Mouse (Mus musculus): ENCODE measurements around the gene 1520401A03Rik. TPM values are rescaled to one million over a fixed set of nuclear protein-coding genes. Genes with fewer than 3 reads are reported as not detected.

1520401A03Rik gene
- polyA plus RNA-seq, 1 experiment from 2014 or later, result not detected

GRCm38 (mm10) chr17:23745301-23746251 lies 23.0 kb upstream of the 1520401A03Rik start, which contains the start of gene Kremen2:
Kremen2 (minus strand) TSS chr17:23745833.
- Histone ChIP-seq H3K9me3 (ENCODE audit: control insufficient read depth, low read length) (no peaks in the 10 kb centered on the region), H3K27ac (ENCODE audit: low read length) (no peak within 1 kb of the TSS), H3K36me3 (ENCODE audit: control insufficient read depth, insufficient read depth, low read length) (no peaks in the 10 kb centered on the region), H3K4me2 (ENCODE audit: low read depth, low read length) (peak within 1 kb of the TSS; percentile 65), H3K4me3 (ENCODE audit: low read length) (peak within 1 kb of the TSS; percentile 42), H3K27me3 (replicated peaks; ENCODE audit: control insufficient read depth, insufficient read depth, low read length) (peaks cover 55% of the 10 kb centered on the region), H3K4me1 (ENCODE audit: control insufficient read depth, insufficient read depth, low read length) (peaks cover 28% of the 10 kb centered on the region), H3K9ac (ENCODE audit: low read depth, low read length) (peak within 1 kb of the TSS; percentile 56)
- ATAC-seq, result no peak
- under 1% methylated on average over 37 of the region's 45 CpGs for WGBS

- peaks cover 55% of the 10 kb centered on the region for H3K27me3 ChIP-seq (replicated peaks; ENCODE audit: control insufficient read depth, insufficient read depth, low read length)
- no peak overlapping the region for H3K27ac ChIP-seq (ENCODE audit: low read length)
- H3K36me3 ChIP-seq (ENCODE audit: control insufficient read depth, insufficient read depth, low read length), result no peaks in the 10 kb centered on the region
- H3K4me1 ChIP-seq (ENCODE audit: control insufficient read depth, insufficient read depth, low read length), result peaks cover 32% of the 10 kb centered on the region
- H3K9ac ChIP-seq (ENCODE audit: low read depth, low read length), result no peak overlapping the region
- peak overlapping the region; percentile 65 for H3K4me2 ChIP-seq (ENCODE audit: low read depth, low read length)
- WGBS, result 6% methylated on average over 14 of the region's 14 CpGs
- H3K4me3 ChIP-seq (ENCODE audit: low read length), result no peak overlapping the region
- H3K9me3 ChIP-seq (ENCODE audit: control insufficient read depth, low read length), result no peaks in the 10 kb centered on the region
- no peak for ATAC-seq
Observed at GRCm38 (mm10) chr17:23744651-23745050, 22.1 kb upstream of the 1520401A03Rik start.

- no peaks in the 10 kb centered on the region for H3K9me3 ChIP-seq (ENCODE audit: control insufficient read depth, low read length)
- peaks cover 37% of the 10 kb centered on the region for H3K4me1 ChIP-seq (ENCODE audit: control insufficient read depth, insufficient read depth, low read length)
- 30% methylated on average over 8 of the region's 8 CpGs for WGBS
- peaks cover 55% of the 10 kb centered on the region for H3K27me3 ChIP-seq (replicated peaks; ENCODE audit: control insufficient read depth, insufficient read depth, low read length)
- H3K4me3 ChIP-seq (ENCODE audit: low read length), result no peak overlapping the region
- ATAC-seq, result no peak
- H3K4me2 ChIP-seq (ENCODE audit: low read depth, low read length), result no peak overlapping the region
- H3K36me3 ChIP-seq (ENCODE audit: control insufficient read depth, insufficient read depth, low read length), result no peaks in the 10 kb centered on the region
- no peak overlapping the region for H3K27ac ChIP-seq (ENCODE audit: low read length)
- no peak overlapping the region for H3K9ac ChIP-seq (ENCODE audit: low read depth, low read length)
Observed at GRCm38 (mm10) chr17:23744076-23744475, 21.5 kb upstream of the 1520401A03Rik start.

- H3K27me3 ChIP-seq (replicated peaks; ENCODE audit: control insufficient read depth, insufficient read depth, low read length), result peaks cover 55% of the 10 kb centered on the region
- no peak overlapping the region for H3K27ac ChIP-seq (ENCODE audit: low read length)
- H3K9ac ChIP-seq (ENCODE audit: low read depth, low read length), result peak overlapping the region; percentile 48; the same call in 1 of the 2 replicates
- no peaks in the 10 kb centered on the region for H3K36me3 ChIP-seq (ENCODE audit: control insufficient read depth, insufficient read depth, low read length)
- no peak for ATAC-seq
- H3K4me3 ChIP-seq (ENCODE audit: low read length), result no peak overlapping the region
- 60% methylated on average over 12 of the region's 12 CpGs for WGBS
- H3K4me2 ChIP-seq (ENCODE audit: low read depth, low read length), result peak overlapping the region; percentile 46; the same call in 1 of the 2 replicates
- peaks cover 38% of the 10 kb centered on the region for H3K4me1 ChIP-seq (ENCODE audit: control insufficient read depth, insufficient read depth, low read length)
- no peaks in the 10 kb centered on the region for H3K9me3 ChIP-seq (ENCODE audit: control insufficient read depth, low read length)
Observed at GRCm38 (mm10) chr17:23742941-23743340, 20.4 kb upstream of the 1520401A03Rik start.

- Histone ChIP-seq H3K27ac (ENCODE audit: low read length) (no peak overlapping the region), H3K4me2 (ENCODE audit: low read depth, low read length) (peak overlapping the region; percentile 46), H3K36me3 (ENCODE audit: control insufficient read depth, insufficient read depth, low read length) (no peaks in the 10 kb centered on the region; the same call in 1 of the 2 replicates), H3K4me3 (ENCODE audit: low read length) (peak overlapping the region; percentile 25), H3K4me1 (ENCODE audit: control insufficient read depth, insufficient read depth, low read length) (peaks cover 38% of the 10 kb centered on the region), H3K9ac (ENCODE audit: low read depth, low read length) (peak overlapping the region; percentile 48; the same call in 1 of the 2 replicates), H3K27me3 (replicated peaks; ENCODE audit: control insufficient read depth, insufficient read depth, low read length) (peaks cover 55% of the 10 kb centered on the region), H3K9me3 (ENCODE audit: control insufficient read depth, low read length) (no peaks in the 10 kb centered on the region)
- 6% methylated on average over 44 of the region's 44 CpGs for WGBS
- ATAC-seq, result no peak
Observed at GRCm38 (mm10) chr17:23742210-23742793, 19.7 kb upstream of the 1520401A03Rik start.

GRCm38 (mm10) chr17:23741359-23742209 lies 19.0 kb upstream of the 1520401A03Rik start:
- Histone ChIP-seq H3K4me1 (ENCODE audit: control insufficient read depth, insufficient read depth, low read length) (peaks cover 38% of the 10 kb centered on the region), H3K4me3 (ENCODE audit: low read length) (no peak overlapping the region), H3K27ac (ENCODE audit: low read length) (no peak overlapping the region), H3K9ac (ENCODE audit: low read depth, low read length) (no peak overlapping the region), H3K36me3 (ENCODE audit: control insufficient read depth, insufficient read depth, low read length) (no peaks in the 10 kb centered on the region; the same call in 1 of the 2 replicates), H3K27me3 (replicated peaks; ENCODE audit: control insufficient read depth, insufficient read depth, low read length) (peaks cover 50% of the 10 kb centered on the region), H3K4me2 (ENCODE audit: low read depth, low read length) (no peak overlapping the region), H3K9me3 (ENCODE audit: control insufficient read depth, low read length) (no peaks in the 10 kb centered on the region)
- ATAC-seq, result no peak
- 44% methylated on average over 38 of the region's 38 CpGs for WGBS

- Histone ChIP-seq H3K27me3 (replicated peaks; ENCODE audit: control insufficient read depth, insufficient read depth, low read length) (peaks cover 44% of the 10 kb centered on the region), H3K4me1 (ENCODE audit: control insufficient read depth, insufficient read depth, low read length) (peaks cover 32% of the 10 kb centered on the region)
- WGBS, result 8% methylated on average over 13 of the region's 13 CpGs
Observed at GRCm38 (mm10) chr17:23740598-23741021, 18.0 kb upstream of the 1520401A03Rik start, which contains the start of gene Paqr4. Paqr4 (minus strand) TSS chr17:23740867.

GRCm38 (mm10) chr17:23740136-23740584 lies 17.6 kb upstream of the 1520401A03Rik start:
- under 1% methylated on average over 42 of the region's 46 CpGs for WGBS
- peak overlapping the region; percentile 30 for H3K27ac ChIP-seq (ENCODE audit: low read length)
- peaks cover 27% of the 10 kb centered on the region for H3K4me1 ChIP-seq (ENCODE audit: control insufficient read depth, insufficient read depth, low read length)
- H3K36me3 ChIP-seq (ENCODE audit: control insufficient read depth, insufficient read depth, low read length), result no peaks in the 10 kb centered on the region; the same call in 1 of the 2 replicates
- ATAC-seq, result peak; percentile 87
- H3K9me3 ChIP-seq (ENCODE audit: control insufficient read depth, low read length), result no peaks in the 10 kb centered on the region
- peak overlapping the region; percentile 68 for H3K4me3 ChIP-seq (ENCODE audit: low read length)
- H3K27me3 ChIP-seq (replicated peaks; ENCODE audit: control insufficient read depth, insufficient read depth, low read length), result peaks cover 42% of the 10 kb centered on the region
- peak overlapping the region; percentile 97 for H3K4me2 ChIP-seq (ENCODE audit: low read depth, low read length)
- H3K9ac ChIP-seq (ENCODE audit: low read depth, low read length), result peak overlapping the region; percentile 76

More at GRCm38 (mm10) chr17:23740598-23741021, 18.0 kb upstream of the 1520401A03Rik start, which contains the start of gene Paqr4:
- peak within 1 kb of the TSS; percentile 76 for H3K9ac ChIP-seq (ENCODE audit: low read depth, low read length)
- peak within 1 kb of the TSS; percentile 97 for H3K4me2 ChIP-seq (ENCODE audit: low read depth, low read length)
- no peaks in the 10 kb centered on the region; the same call in 1 of the 2 replicates for H3K36me3 ChIP-seq (ENCODE audit: control insufficient read depth, insufficient read depth, low read length)
- no peaks in the 10 kb centered on the region for H3K9me3 ChIP-seq (ENCODE audit: control insufficient read depth, low read length)
- peak; percentile 72 for ATAC-seq
- peak within 1 kb of the TSS; percentile 30 for H3K27ac ChIP-seq (ENCODE audit: low read length)
- H3K4me3 ChIP-seq (ENCODE audit: low read length), result peak within 1 kb of the TSS; percentile 68
